Mouse (Mus musculus): ENCODE data around the gene Tsc2.

GRCm38 (mm10) chr17:24642791-24643343, 10.4 kb upstream of the Tsc2 start:
- TF ChIP-seq CTCF (IDR thresholded peaks at IDR 0.05; ENCODE audit: low read depth) (no peak), EP300 (IDR thresholded peaks at IDR 0.05; ENCODE audit: low read depth) (no peak)
